Mouse (Mus musculus) cerebellum, adult 2 months (tissue): ENCODE results near the gene Gm28230.

Experiments
- CTCF ChIP-seq: fragments of 200-500 bp; IDR thresholded peaks from 2 replicates; pipeline ENCODE4 v1.5.1; 2011; ENCODE audit warnings: low read depth, mild to moderate bottlenecking, control low read depth, low read length, moderate library complexity, borderline replicate concordance; ENCODE audit not compliant: insufficient read depth
- POLR2A ChIP-seq: fragments of 200-500 bp; IDR thresholded peaks from 2 replicates; pipeline ENCODE4 v1.6.1; 2011; ENCODE audit warnings: low read length, control low read depth, borderline replicate concordance; ENCODE audit not compliant: insufficient read depth

DNA sequence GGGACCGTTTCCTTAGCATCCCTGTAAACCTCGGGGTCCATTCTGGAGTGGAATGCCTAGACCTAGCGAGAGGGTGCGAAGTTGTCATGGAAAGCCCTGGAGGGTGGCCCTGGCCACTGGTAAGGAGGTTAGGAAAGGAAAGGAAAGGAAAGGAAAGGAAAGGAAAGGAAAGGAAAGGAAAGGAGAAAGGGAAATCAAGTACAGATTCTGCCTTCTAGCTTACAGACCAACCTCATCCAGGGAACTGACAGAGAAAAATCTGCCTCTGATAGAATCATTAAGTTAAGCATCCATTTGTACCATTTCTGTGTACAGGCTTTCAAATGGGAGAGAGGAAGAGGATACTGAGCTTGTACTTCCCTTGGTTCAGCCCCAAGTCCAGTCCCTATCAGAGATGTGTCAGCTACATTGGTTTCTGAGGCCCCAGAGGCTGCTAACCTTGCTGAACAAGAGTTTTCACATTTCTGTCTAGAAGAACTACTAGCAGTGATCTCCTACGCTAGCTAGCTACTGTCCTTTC is 24.3 kb downstream of the Gm28230 start:
- TF ChIP-seq CTCF (no peak), POLR2A (no peak)
